Mouse (Mus musculus) cerebellum, adult 2 months (tissue): ENCODE data around the gene Chek1. TPM values are rescaled to one million over a fixed set of nuclear protein-coding genes. Genes with fewer than 3 reads are reported as not detected.

ENCODE experiments used
- DNase-seq, 2 experiments: peaks; one replicate each; pipeline ENCODE4 v3.0.0; 2021
- H3K27ac ChIP-seq: fragments of 200-500 bp; 2 replicates; pipeline ENCODE4 v1.5.1; 2012; ENCODE audit warnings: low read length, control low read depth, inconsistent platforms; ENCODE audit not compliant: insufficient read depth
- H3K27me3 ChIP-seq: fragments of 200-500 bp; 2 replicates; pipeline ENCODE4 v1.6.1; 2012; ENCODE audit warnings: inconsistent platforms, mild to moderate bottlenecking, low read length, moderate library complexity; ENCODE audit not compliant: control insufficient read depth, insufficient read depth
- H3K4me1 ChIP-seq: fragments of 200-500 bp; 2 replicates; pipeline ENCODE4 v1.6.1; 2011; ENCODE audit warnings: low read length; ENCODE audit not compliant: control insufficient read depth, insufficient read depth
- H3K4me3 ChIP-seq: fragments of 200-500 bp; replicated peaks from 2 replicates; pipeline ENCODE3; 2011; ENCODE audit warnings: mild to moderate bottlenecking, low read depth, low read length, control low read depth; ENCODE audit not compliant: insufficient read depth
- CTCF ChIP-seq: fragments of 200-500 bp; IDR thresholded peaks from 2 replicates; pipeline ENCODE4 v1.5.1; 2011; ENCODE audit warnings: low read depth, mild to moderate bottlenecking, control low read depth, low read length, moderate library complexity, borderline replicate concordance; ENCODE audit not compliant: insufficient read depth
- POLR2A ChIP-seq: fragments of 200-500 bp; IDR thresholded peaks from 2 replicates; pipeline ENCODE4 v1.6.1; 2011; ENCODE audit warnings: low read length, control low read depth, borderline replicate concordance; ENCODE audit not compliant: insufficient read depth
- WGBS: fragments of 180-500 bp; shearing (Covaris S2); methylation state at CpG from one replicate; pipeline ENCODE4 v1.1.7; 2018; 5-methylcytosine and 5-hydroxymethylcytosine counted together
- polyA plus RNA-seq: library from polyadenylated mRNA; depleted of rRNA; stranded (reverse); fragments of >200 nt; gene quantifications from 2 replicates; pipeline ENCODE4 v1.2.3, GENCODE M21; 2012; rRNA removed

The Chek1 gene
- polyA plus RNA-seq, 1 experiment, result 1.3 TPM

DNA sequence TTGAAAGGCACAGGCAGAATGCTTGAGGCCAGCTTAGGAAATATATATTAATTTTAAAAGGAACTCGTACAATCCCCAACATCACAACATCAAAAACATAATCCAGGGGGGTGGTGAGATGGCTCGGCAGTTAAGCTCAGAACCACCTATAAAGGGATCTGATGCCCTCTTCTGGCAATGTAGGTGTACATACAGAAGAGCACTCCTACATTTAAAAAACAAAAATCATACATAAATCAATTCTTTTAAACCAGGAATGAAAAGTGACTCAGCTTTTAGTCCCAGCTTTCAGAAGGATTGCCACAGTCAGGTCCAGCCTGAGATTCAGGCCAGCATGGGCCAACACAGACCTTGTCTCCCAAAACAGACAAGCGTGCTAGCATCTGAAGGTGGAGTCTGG lies 10.2 kb downstream of the Chek1 start:
- Histone ChIP-seq H3K4me1 (no peaks in the 10 kb centered on the region), H3K27me3 (no peaks in the 10 kb centered on the region), H3K27ac (no peak overlapping the region), H3K4me3 (no peak overlapping the region)
- WGBS, result 69% methylated on average over 3 of the region's 3 CpGs
- TF ChIP-seq CTCF (no peak), POLR2A (no peak)
- DNase-seq, result no peak

DNA sequence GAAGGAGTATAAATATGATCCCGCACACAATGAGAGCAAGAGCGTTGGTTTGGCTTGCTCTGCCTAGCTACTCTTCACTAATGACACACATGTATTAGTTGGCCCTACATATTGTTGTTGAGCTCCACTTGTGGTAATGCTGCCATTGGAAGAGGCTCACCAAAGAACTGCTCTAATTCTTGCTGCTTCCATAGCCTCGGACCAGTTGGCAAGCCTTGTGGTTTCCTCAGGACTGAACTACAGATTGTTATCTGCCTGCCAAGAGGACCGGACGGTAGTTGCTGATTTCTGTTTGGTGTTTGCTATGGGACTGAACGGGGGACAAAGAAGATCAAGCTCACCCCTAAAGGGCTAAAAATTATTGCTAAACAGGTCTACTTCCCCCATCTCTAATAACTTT lies 19.6 kb downstream of the Chek1 start:
- Histone ChIP-seq H3K27me3 (no peaks in the 10 kb centered on the region), H3K4me3 (no peak overlapping the region), H3K27ac (no peak overlapping the region), H3K4me1 (no peaks in the 10 kb centered on the region)
- no peak for DNase-seq
- 78% methylated on average over 6 of the region's 6 CpGs for WGBS
- TF ChIP-seq CTCF (no peak), POLR2A (no peak)

DNA sequence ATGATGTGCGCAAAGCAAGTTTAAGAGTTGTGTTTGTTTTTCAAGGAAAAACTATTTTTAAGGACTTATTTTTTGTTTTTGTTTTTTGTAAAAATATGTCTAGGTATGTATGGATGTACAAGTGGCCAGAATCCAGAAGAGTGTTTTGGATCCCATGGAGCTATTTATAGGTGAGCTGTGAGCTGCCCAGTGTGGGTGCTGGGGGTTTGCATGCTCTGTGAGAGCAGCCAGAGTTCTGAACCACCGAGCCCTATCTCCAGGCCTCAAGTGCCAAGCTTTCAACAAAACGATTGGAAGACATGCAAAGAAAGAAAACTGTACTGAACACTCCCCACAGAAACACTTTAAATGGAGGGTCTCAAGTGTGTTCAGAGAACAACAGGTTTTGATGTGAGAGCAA lies 20.9 kb downstream of the Chek1 start:
- no peak for TF ChIP-seq CTCF
- no peak for TF ChIP-seq POLR2A

DNA sequence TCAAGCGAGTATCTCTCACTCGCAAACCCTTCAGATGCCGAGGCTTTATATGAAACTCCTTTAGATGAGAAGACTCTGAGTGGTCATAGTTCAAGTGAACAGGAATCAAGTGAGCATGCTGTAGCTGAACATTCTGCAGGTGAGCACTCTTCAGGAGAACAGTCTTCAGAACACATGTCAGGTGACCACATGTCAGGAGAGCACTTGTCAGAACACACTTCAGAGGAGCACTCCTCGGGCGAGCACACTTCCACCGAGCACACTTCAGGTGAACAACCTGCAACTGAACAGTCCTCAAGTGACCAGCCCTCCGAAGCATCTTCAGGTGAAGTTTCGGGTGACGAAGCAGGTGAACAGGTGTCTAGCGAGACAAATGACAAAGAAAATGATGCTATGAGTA lies 32.6 kb downstream of the Chek1 start:
- WGBS, result 94% methylated on average over 10 of the region's 10 CpGs
- no peak overlapping the region for H3K27ac ChIP-seq
- DNase-seq, result no peak
- no peaks in the 10 kb centered on the region for H3K27me3 ChIP-seq
- TF ChIP-seq CTCF (no peak), POLR2A (no peak)
- H3K4me3 ChIP-seq, result no peak overlapping the region
- no peaks in the 10 kb centered on the region for H3K4me1 ChIP-seq

More for the DNA sequence above, 20.9 kb downstream of the Chek1 start:
- H3K27me3 ChIP-seq, result no peaks in the 10 kb centered on the region
- no peak overlapping the region for H3K27ac ChIP-seq
- WGBS, result 81% methylated on average over 3 of the region's 3 CpGs
- H3K4me1 ChIP-seq, result no peaks in the 10 kb centered on the region
- no peak for DNase-seq
- no peak overlapping the region for H3K4me3 ChIP-seq

DNA sequence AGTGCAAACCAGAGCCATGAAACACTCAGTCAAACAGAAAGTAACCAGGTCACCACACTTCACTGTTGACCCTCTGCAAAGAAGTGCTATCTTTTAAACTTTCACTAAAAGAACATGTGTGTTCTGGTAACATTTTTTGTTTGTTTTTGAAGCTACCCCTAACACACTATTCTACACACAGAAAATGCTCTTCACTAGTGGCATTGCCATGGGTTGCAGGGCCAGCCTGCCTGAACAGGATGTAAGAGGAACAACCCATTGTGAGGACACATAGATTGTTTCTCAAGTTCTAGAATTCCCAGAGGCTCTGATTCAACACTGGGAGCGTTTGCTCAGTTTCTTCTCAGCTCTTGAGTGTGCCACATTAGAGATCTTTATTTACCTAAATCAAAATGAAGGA lies 33.9 kb downstream of the Chek1 start, which contains the start of gene Acrv1:
Gene Acrv1 (plus strand): TSS at position 301 of the 400 bp plus-strand sequence.
- WGBS, result 57% methylated on average over 1 of the region's 1 CpGs
- TF ChIP-seq CTCF (no peak), POLR2A (no peak)
- Histone ChIP-seq H3K27ac (no peak within 1 kb of the TSS), H3K27me3 (no peaks in the 10 kb centered on the region), H3K4me3 (no peak within 1 kb of the TSS), H3K4me1 (no peaks in the 10 kb centered on the region)
- no peak for DNase-seq

GRCm38 (mm10) chr9:36687329-36687728 lies 39.5 kb downstream of the Chek1 start:
- Histone ChIP-seq H3K4me3 (no peak overlapping the region), H3K27me3 (no peaks in the 10 kb centered on the region), H3K4me1 (no peaks in the 10 kb centered on the region), H3K27ac (no peak overlapping the region)
- DNase-seq, result no peak
- no peak for TF ChIP-seq CTCF
- TF ChIP-seq POLR2A, result no peak

- WGBS, result 20% methylated on average over 2 of the region's 2 CpGs
- H3K27me3 ChIP-seq, result no peaks in the 10 kb centered on the region
- no peak overlapping the region for H3K27ac ChIP-seq
- no peak overlapping the region for H3K4me3 ChIP-seq
- DNase-seq, result no peak
- no peaks in the 10 kb centered on the region for H3K4me1 ChIP-seq
- no peak for TF ChIP-seq CTCF
- no peak for TF ChIP-seq POLR2A
These were observed 45.4 kb downstream of the Chek1 start for GRCm38 (mm10) chr9:36681424-36681823.

Other genes starting within 250 kb of the Chek1 start
- gene Gm5615, start 185.1 kb downstream of the Chek1 start, polyA plus RNA-seq, result not detected in 2 replicates
- gene Gm17689, start 144.4 kb downstream of the Chek1 start, polyA plus RNA-seq, result not detected in 2 replicates
- gene A630095E13Rik, start 83.7 kb downstream of the Chek1 start, polyA plus RNA-seq, result not detected in 2 replicates
- not detected in 2 replicates for gene Acrv1, start 33.8 kb downstream of the Chek1 start, polyA plus RNA-seq
- gene Stt3a, start 40.6 kb upstream of the Chek1 start, polyA plus RNA-seq, result 47.4 and 61.2 TPM in 2 replicates
- 112 and 113 TPM in 2 replicates for gene Ei24, start 70.3 kb upstream of the Chek1 start, polyA plus RNA-seq
- 451 and 465 TPM in 2 replicates for gene Fez1, start 94.8 kb upstream of the Chek1 start, polyA plus RNA-seq